Mouse (Mus musculus) frontal cortex, adult (tissue): Measurements from ENCODE around the gene P4ha2.

Experiments
- ATAC-seq: cut with Nextera tagmentation; 2 replicates; pipeline ENCODE4 v1.9.2; 2017; ENCODE audit warnings: mild to moderate bottlenecking, moderate library complexity, mixed read lengths; ENCODE audit not compliant: low TSS enrichment

Gene P4ha2

GRCm38 (mm10) chr11:54100045-54100691 is at the start of gene P4ha2:
TSS of gene P4ha2 (plus strand) at chr11:54100095.
- peak; percentile 36 for ATAC-seq

- ATAC-seq, result peak; percentile 95
Observed at GRCm38 (mm10) chr11:54050205-54050604, 49.7 kb upstream of the P4ha2 start.

GRCm38 (mm10) chr11:54051161-54051560 is 48.7 kb upstream of the P4ha2 start:
- no peak for ATAC-seq

GRCm38 (mm10) chr11:54052128-54052527 is 47.8 kb upstream of the P4ha2 start:
- ATAC-seq, result no peak

GRCm38 (mm10) chr11:54053090-54053489 is 46.8 kb upstream of the P4ha2 start:
- peak; percentile 38 for ATAC-seq

- 0 out of 2 replicates have a peak, but pooled peaks have one; percentile 14 for ATAC-seq
Observed at GRCm38 (mm10) chr11:54054257-54054656, 45.6 kb upstream of the P4ha2 start.

- no peak for ATAC-seq
Observed at GRCm38 (mm10) chr11:54056132-54056531, 43.8 kb upstream of the P4ha2 start.

- ATAC-seq, result no peak
Observed at GRCm38 (mm10) chr11:54057428-54057827, 42.5 kb upstream of the P4ha2 start.

- no peak for ATAC-seq
Observed at GRCm38 (mm10) chr11:54058056-54058617, 41.8 kb upstream of the P4ha2 start.

- ATAC-seq, result peak; percentile 88
Observed at GRCm38 (mm10) chr11:54058643-54059042, 41.3 kb upstream of the P4ha2 start.

- no peak for ATAC-seq
Observed at GRCm38 (mm10) chr11:54059526-54059925, 40.4 kb upstream of the P4ha2 start.

GRCm38 (mm10) chr11:54060316-54060715 is 39.6 kb upstream of the P4ha2 start:
- ATAC-seq, result no peak

GRCm38 (mm10) chr11:54062086-54062752 is 37.7 kb upstream of the P4ha2 start:
- ATAC-seq, result no peak

- no peak for ATAC-seq
Observed at GRCm38 (mm10) chr11:54062753-54063471, 37.0 kb upstream of the P4ha2 start.

- no peak for ATAC-seq
Observed at GRCm38 (mm10) chr11:54063472-54063775, 36.5 kb upstream of the P4ha2 start.

- no peak for ATAC-seq
Observed at GRCm38 (mm10) chr11:54064412-54064978, 35.4 kb upstream of the P4ha2 start.

- no peak for ATAC-seq
Observed at GRCm38 (mm10) chr11:54065106-54065914, 34.6 kb upstream of the P4ha2 start.

GRCm38 (mm10) chr11:54065915-54066178 is 34.0 kb upstream of the P4ha2 start:
- ATAC-seq, result no peak

GRCm38 (mm10) chr11:54066400-54066799 is 33.5 kb upstream of the P4ha2 start:
- no peak for ATAC-seq

- ATAC-seq, result peak; percentile 60; the same call in 1 of the 2 replicates
Observed at GRCm38 (mm10) chr11:54067318-54067995, 32.4 kb upstream of the P4ha2 start.

GRCm38 (mm10) chr11:54067996-54068519 is 31.8 kb upstream of the P4ha2 start:
- no peak for ATAC-seq
